Mouse (Mus musculus) G1E (cell line): ENCODE data around the gene Sox18. TPM values are rescaled to one million over a fixed set of nuclear protein-coding genes. Genes with fewer than 3 reads are reported as not detected.
A peak's percentile ranks its signal among the peaks of the same experiment; 100 is the strongest.

Source experiments
- ATAC-seq: 2 replicates; pipeline ENCODE4 v1.8.0; 2016; ENCODE audit warnings: mild to moderate bottlenecking; ENCODE audit not compliant: insufficient number of reproducible peaks, poor library complexity, low FRiP score, severe bottlenecking; ENCODE audit errors: extremely low read depth
- DNase-seq: peaks from one replicate; pipeline ENCODE4 v3.0.0; 2012; ENCODE audit warnings: low spot score
- H3K27me3 ChIP-seq: 2 replicates; pipeline ENCODE4 v1.6.1; 2012; ENCODE audit warnings: mild to moderate bottlenecking, low read length, inconsistent platforms; ENCODE audit not compliant: insufficient read depth
- H3K36me3 ChIP-seq: replicated peaks from 2 replicates; pipeline ENCODE3; 2012; ENCODE audit warnings: mild to moderate bottlenecking, inconsistent platforms
- H3K4me1 ChIP-seq: 2 replicates; pipeline ENCODE4 v1.6.1; 2012; ENCODE audit warnings: low read depth, low read length, inconsistent platforms, mixed read lengths; ENCODE audit not compliant: insufficient read depth
- H3K4me3 ChIP-seq: 2 replicates; pipeline ENCODE4 v1.5.1; 2012; ENCODE audit warnings: low read depth, mild to moderate bottlenecking, inconsistent platforms, low read length, moderate library complexity, mixed read lengths
- H3K9me3 ChIP-seq: replicated peaks from 2 replicates; pipeline ENCODE4 v1.6.1; 2012; ENCODE audit warnings: inconsistent platforms
- CTCF ChIP-seq: IDR thresholded peaks from 2 replicates; pipeline ENCODE4 v1.5.1; 2012; ENCODE audit warnings: low read depth, low read length, inconsistent platforms, mixed read lengths
- GATA1 ChIP-seq: IDR thresholded peaks from 2 replicates; pipeline ENCODE4 v1.6.1; 2012; ENCODE audit warnings: borderline replicate concordance, low read length, inconsistent platforms, mixed read lengths
- GATA2 ChIP-seq: IDR thresholded peaks from 2 replicates; pipeline ENCODE4 v1.6.1; 2012; ENCODE audit warnings: low read depth, low read length, inconsistent platforms, borderline replicate concordance
- POLR2AphosphoS5 ChIP-seq: IDR thresholded peaks from 2 replicates; pipeline ENCODE4 v1.6.1; 2012; ENCODE audit warnings: low read depth, low read length, inconsistent platforms; ENCODE audit not compliant: insufficient replicate concordance
- TAL1 ChIP-seq: conservative IDR thresholded peaks from 2 replicates; pipeline ENCODE4 v1.6.1; 2012; ENCODE audit warnings: low read depth, low read length, inconsistent platforms, mixed read lengths
- polyA plus RNA-seq: library from polyadenylated mRNA; stranded (reverse); fragments of >175 nt; gene quantifications from 2 replicates; pipeline ENCODE4 v1.2.3, GENCODE M21; 2012
- total RNA-seq, 2 experiments: library from RNA; stranded (forward) in 1 of 2; stranded (reverse) in 1 of 2; fragments of 200-1000 nt in 1 of 2; fragments of >200 nt in 1 of 2; fragmentation: Nextera tagmentation in 1 of 2; gene quantifications; 2 replicates each; pipeline ENCODE4 v1.2.3; 2014 to 2017

Sox18 gene
- total and polyA plus RNA-seq, 3 experiments: 0.05 TPM; not detected in 2

- Histone ChIP-seq H3K4me1 (no peaks in the 10 kb centered on the region), H3K9me3 (no peaks in the 10 kb centered on the region), H3K4me3 (no peak overlapping the region), H3K36me3 (no peaks in the 10 kb centered on the region), H3K27me3 (peaks cover 22% of the 10 kb centered on the region)
- no peak for TF ChIP-seq GATA2
- TF ChIP-seq TAL1: no peak
- DNase-seq (no peak), ATAC-seq (no peak)
These were observed 42.3 kb upstream of the Sox18 start for GRCm38 (mm10) chr2:181713749-181714148.

- peak; percentile 38 for DNase-seq
- H3K4me3 ChIP-seq: no peak overlapping the region
- H3K4me1 ChIP-seq: no peaks in the 10 kb centered on the region
- no peak for TF ChIP-seq TAL1
- TF ChIP-seq GATA1: no peak
- no peak for TF ChIP-seq CTCF
- no peak for TF ChIP-seq POLR2AphosphoS5
- TF ChIP-seq GATA2: no peak
- peaks cover 6% of the 10 kb centered on the region for H3K27me3 ChIP-seq
- no peak for ATAC-seq
- H3K9me3 ChIP-seq: no peaks in the 10 kb centered on the region
- H3K36me3 ChIP-seq: no peaks in the 10 kb centered on the region
These were observed 35.2 kb upstream of the Sox18 start for GRCm38 (mm10) chr2:181706668-181707067.

GRCm38 (mm10) chr2:181698241-181698640, 26.8 kb upstream of the Sox18 start, which contains the start of gene Lkaaear1:
Gene Lkaaear1, minus strand, starts transcription at chr2:181698442.
- Histone ChIP-seq H3K9me3 (no peaks in the 10 kb centered on the region), H3K27me3 (peaks cover 32% of the 10 kb centered on the region), H3K4me3 (no peak within 1 kb of the TSS), H3K4me1 (peaks cover 15% of the 10 kb centered on the region), H3K36me3 (no peaks in the 10 kb centered on the region)
- DNase-seq (no peak), ATAC-seq (no peak)
- TF ChIP-seq CTCF: no peak
- no peak for TF ChIP-seq GATA1
- no peak for TF ChIP-seq TAL1
- TF ChIP-seq POLR2AphosphoS5: no peak
- TF ChIP-seq GATA2: no peak

GRCm38 (mm10) chr2:181696801-181697420, 25.5 kb upstream of the Sox18 start:
- peaks cover 38% of the 10 kb centered on the region for H3K27me3 ChIP-seq
- no peak overlapping the region for H3K4me3 ChIP-seq
- TF ChIP-seq GATA2: no peak
- no peak for TF ChIP-seq TAL1
- no peak for TF ChIP-seq POLR2AphosphoS5
- TF ChIP-seq GATA1: no peak
- no peak for TF ChIP-seq CTCF

GRCm38 (mm10) chr2:181695776-181696175, 24.3 kb upstream of the Sox18 start:
- Histone ChIP-seq H3K4me3 (no peak overlapping the region), H3K27me3 (peaks cover 38% of the 10 kb centered on the region), H3K4me1 (peaks cover 32% of the 10 kb centered on the region), H3K36me3 (peaks cover 15% of the 10 kb centered on the region), H3K9me3 (no peaks in the 10 kb centered on the region)
- no peak for DNase-seq
- no peak for ATAC-seq
- TF ChIP-seq CTCF: no peak
- TF ChIP-seq GATA1: no peak

More at GRCm38 (mm10) chr2:181696801-181697420, 25.5 kb upstream of the Sox18 start:
- no peak for DNase-seq
- H3K36me3 ChIP-seq: peaks cover 4% of the 10 kb centered on the region
- H3K9me3 ChIP-seq: no peaks in the 10 kb centered on the region
- no peak for ATAC-seq
- peaks cover 26% of the 10 kb centered on the region for H3K4me1 ChIP-seq

- DNase-seq: no peak
- Histone ChIP-seq H3K9me3 (no peaks in the 10 kb centered on the region), H3K36me3 (peaks cover 27% of the 10 kb centered on the region), H3K4me1 (peaks cover 32% of the 10 kb centered on the region), H3K27me3 (peaks cover 38% of the 10 kb centered on the region), H3K4me3 (no peak overlapping the region)
- ATAC-seq: no peak
- TF ChIP-seq TAL1: no peak
- no peak for TF ChIP-seq POLR2AphosphoS5
- TF ChIP-seq GATA1: no peak
- TF ChIP-seq GATA2: no peak
- TF ChIP-seq CTCF: no peak
These were observed 23.1 kb upstream of the Sox18 start for GRCm38 (mm10) chr2:181694581-181694980.
